Mouse (Mus musculus) midbrain, postnatal 0 days (tissue): ENCODE measurements around the gene Ptprn2. TPM values are rescaled to one million over a fixed set of nuclear protein-coding genes. Genes with fewer than 3 reads are reported as not detected.

Source experiments
- ATAC-seq: fragments of 200-750 bp; cut with Nextera tagmentation; 2 replicates; pipeline ENCODE4 v1.8.0; 2017; ENCODE audit warnings: moderate number of reproducible peaks, mild to moderate bottlenecking, moderate TSS enrichment, moderate library complexity; ENCODE audit not compliant: low FRiP score
- DNase-seq: peaks from one replicate; pipeline ENCODE4 v3.0.0-alpha.2; 2015; ENCODE audit warnings: low spot score
- H3K27ac ChIP-seq: fragments of 300-500 bp; sonication (generic); 2 replicates; pipeline ENCODE4 v1.5.1; 2014; ENCODE audit warnings: low read depth, mild to moderate bottlenecking, low read length, mixed read lengths
- H3K27me3 ChIP-seq: fragments of 300-500 bp; sonication (generic); 2 replicates; pipeline ENCODE4 v1.6.1; 2014; ENCODE audit warnings: low read length, control low read depth, mixed read lengths; ENCODE audit not compliant: insufficient read depth
- H3K36me3 ChIP-seq: fragments of 300-500 bp; sonication (generic); 2 replicates; pipeline ENCODE4 v1.6.1; 2014; ENCODE audit warnings: low read length, control low read depth, mixed read lengths; ENCODE audit not compliant: insufficient read depth
- H3K4me1 ChIP-seq: fragments of 300-500 bp; sonication (generic); 2 replicates; pipeline ENCODE4 v1.6.1; 2014; ENCODE audit warnings: mild to moderate bottlenecking, control low read depth, antibody characterized with exemption, low read length, mixed read lengths; ENCODE audit not compliant: insufficient read depth
- H3K4me2 ChIP-seq: fragments of 300-500 bp; sonication (generic); 2 replicates; pipeline ENCODE4 v1.6.1; 2014; ENCODE audit warnings: low read depth, mild to moderate bottlenecking, low read length, mixed read lengths; ENCODE audit not compliant: poor library complexity, severe bottlenecking
- H3K4me3 ChIP-seq: fragments of 300-500 bp; sonication (generic); 2 replicates; pipeline ENCODE4 v1.5.1; 2014; ENCODE audit warnings: low read depth, mild to moderate bottlenecking, low read length, moderate library complexity
- H3K9ac ChIP-seq: fragments of 300-500 bp; sonication (generic); replicated peaks from 2 replicates; pipeline ENCODE4 v1.6.1; 2014; ENCODE audit warnings: mild to moderate bottlenecking, low read length, moderate library complexity, mixed read lengths; ENCODE audit not compliant: poor library complexity, severe bottlenecking
- H3K9me3 ChIP-seq: fragments of 300-500 bp; sonication (generic); 2 replicates; pipeline ENCODE4 v1.6.1; 2016; ENCODE audit warnings: low read length, control low read depth
- CTCF ChIP-seq: IDR thresholded peaks from 2 replicates; pipeline ENCODE4 v1.5.1; 2016; ENCODE audit warnings: antibody characterized with exemption, mild to moderate bottlenecking
- WGBS: fragments of 180-500 bp; shearing (Covaris S2); extraction: QIAGEN DNeasy Blood & Tissue Kit; methylation state at CpG from one replicate; pipeline ENCODE4 v1.1.7; 2014; 5-methylcytosine and 5-hydroxymethylcytosine counted together
- polyA plus RNA-seq: library from polyadenylated mRNA; unstranded; fragments of >200 nt; fragmentation: Nextera tagmentation; extraction: Ambion mirVana; gene quantifications from 2 replicates; pipeline ENCODE4 v1.2.1, GENCODE M21; 2015
- total RNA-seq: library from RNA; depleted of rRNA; stranded (reverse); fragments of >200 nt; gene quantifications from 2 replicates; pipeline ENCODE4 v1.2.3, GENCODE M21; 2014

Gene Ptprn2
- total and polyA plus RNA-seq, 2 experiments from 2014 or later = 22.2 to 110 TPM

- no peak for DNase-seq
- Histone ChIP-seq H3K27me3 (no peaks in the 10 kb centered on the region), H3K27ac (no peak overlapping the region), H3K36me3 (no peaks in the 10 kb centered on the region), H3K4me1 (no peaks in the 10 kb centered on the region), H3K9me3 (no peaks in the 10 kb centered on the region), H3K9ac (no peak overlapping the region), H3K4me3 (no peak overlapping the region), H3K4me2 (no peak overlapping the region)
- TF ChIP-seq CTCF = no peak
- ATAC-seq = no peak
- WGBS = 92% methylated on average over 3 of the region's 3 CpGs
These were observed 300.2 kb downstream of the Ptprn2 start for GRCm38 (mm10) chr12:116785731-116786130.

DNA sequence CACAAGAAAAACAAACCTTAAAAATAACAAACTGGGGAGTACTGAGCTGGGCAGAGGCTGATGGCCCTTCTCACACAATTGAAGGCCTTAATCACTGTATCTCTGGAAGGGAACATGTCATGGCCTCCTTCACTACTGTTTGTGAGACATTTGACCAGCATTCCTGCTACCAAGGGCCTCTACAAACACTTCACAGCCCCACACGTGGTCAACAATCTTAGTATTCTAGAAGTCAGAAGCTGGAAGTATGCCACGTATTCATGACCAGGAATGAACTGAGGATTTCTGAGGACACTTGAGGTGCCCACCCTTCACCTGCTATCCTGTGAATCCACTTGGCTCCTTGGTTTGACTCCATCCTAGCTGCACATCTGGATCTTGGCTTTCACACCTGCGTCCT, 302.8 kb downstream of the Ptprn2 start:
- 89% methylated on average over 3 of the region's 3 CpGs for WGBS
- no peak overlapping the region for H3K4me2 ChIP-seq
- ATAC-seq (no peak), DNase-seq (no peak)
- no peaks in the 10 kb centered on the region for H3K4me1 ChIP-seq
- no peak overlapping the region for H3K27ac ChIP-seq
- no peak overlapping the region for H3K4me3 ChIP-seq
- no peaks in the 10 kb centered on the region for H3K36me3 ChIP-seq
- no peak for TF ChIP-seq CTCF
- H3K27me3 ChIP-seq = no peaks in the 10 kb centered on the region
- no peaks in the 10 kb centered on the region for H3K9me3 ChIP-seq
- H3K9ac ChIP-seq = no peak overlapping the region

DNA sequence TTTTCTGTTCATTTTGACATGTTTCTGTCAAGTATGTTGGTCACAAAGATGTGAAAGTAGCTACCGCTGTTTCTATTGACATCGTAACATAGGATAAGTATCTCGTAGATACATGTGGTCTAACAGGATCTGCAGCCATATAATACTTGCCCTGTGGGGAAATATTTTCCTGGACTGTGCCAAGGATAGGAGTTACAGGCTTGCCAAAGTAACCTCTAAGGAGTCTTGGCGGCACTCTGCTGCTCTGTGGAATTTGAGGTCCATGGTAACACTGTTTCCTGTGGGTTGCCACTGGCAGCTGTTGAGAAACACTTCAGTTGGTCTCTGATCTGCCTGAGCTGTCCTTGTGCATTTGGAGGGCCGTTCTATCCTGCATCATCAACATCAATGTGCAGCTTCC, 317.8 kb downstream of the Ptprn2 start:
- DNase-seq = no peak
- Histone ChIP-seq H3K4me2 (no peak overlapping the region), H3K27ac (no peak overlapping the region), H3K9ac (no peak overlapping the region), H3K36me3 (no peaks in the 10 kb centered on the region), H3K4me3 (no peak overlapping the region), H3K27me3 (no peaks in the 10 kb centered on the region), H3K4me1 (peaks cover 9% of the 10 kb centered on the region), H3K9me3 (no peaks in the 10 kb centered on the region)
- no peak for TF ChIP-seq CTCF
- ATAC-seq = no peak
- WGBS = 93% methylated on average over 5 of the region's 5 CpGs

DNA sequence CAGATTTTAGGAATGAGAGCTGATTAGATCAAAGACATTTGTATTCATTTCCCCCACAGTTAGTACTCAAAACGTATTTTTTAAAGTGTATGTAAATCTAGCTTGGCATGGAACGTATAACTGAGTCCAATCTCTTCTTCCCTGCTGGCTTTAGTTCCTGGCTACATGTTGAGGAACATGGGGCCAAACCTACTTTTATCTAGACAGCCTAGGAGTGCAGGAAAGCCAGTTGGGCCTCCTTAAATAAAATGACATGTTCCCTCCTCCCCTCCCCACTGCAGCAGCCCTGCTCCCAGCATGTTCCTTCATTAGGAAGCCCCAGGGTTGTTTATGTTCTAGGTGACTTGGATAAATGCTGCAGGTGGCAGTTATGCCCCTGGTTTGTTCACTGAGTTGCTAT, 319.2 kb downstream of the Ptprn2 start:
- no peak for TF ChIP-seq CTCF
- no peaks in the 10 kb centered on the region for H3K36me3 ChIP-seq
- ATAC-seq (no peak), DNase-seq (no peak)
- H3K4me1 ChIP-seq = peaks cover 9% of the 10 kb centered on the region
- H3K9me3 ChIP-seq = no peaks in the 10 kb centered on the region
- 41% methylated on average over 2 of the region's 2 CpGs for WGBS
- H3K27ac ChIP-seq = peak overlapping the region; percentile 68
- no peak overlapping the region for H3K9ac ChIP-seq
- no peaks in the 10 kb centered on the region for H3K27me3 ChIP-seq
- H3K4me3 ChIP-seq = no peak overlapping the region
- no peak overlapping the region for H3K4me2 ChIP-seq

DNA sequence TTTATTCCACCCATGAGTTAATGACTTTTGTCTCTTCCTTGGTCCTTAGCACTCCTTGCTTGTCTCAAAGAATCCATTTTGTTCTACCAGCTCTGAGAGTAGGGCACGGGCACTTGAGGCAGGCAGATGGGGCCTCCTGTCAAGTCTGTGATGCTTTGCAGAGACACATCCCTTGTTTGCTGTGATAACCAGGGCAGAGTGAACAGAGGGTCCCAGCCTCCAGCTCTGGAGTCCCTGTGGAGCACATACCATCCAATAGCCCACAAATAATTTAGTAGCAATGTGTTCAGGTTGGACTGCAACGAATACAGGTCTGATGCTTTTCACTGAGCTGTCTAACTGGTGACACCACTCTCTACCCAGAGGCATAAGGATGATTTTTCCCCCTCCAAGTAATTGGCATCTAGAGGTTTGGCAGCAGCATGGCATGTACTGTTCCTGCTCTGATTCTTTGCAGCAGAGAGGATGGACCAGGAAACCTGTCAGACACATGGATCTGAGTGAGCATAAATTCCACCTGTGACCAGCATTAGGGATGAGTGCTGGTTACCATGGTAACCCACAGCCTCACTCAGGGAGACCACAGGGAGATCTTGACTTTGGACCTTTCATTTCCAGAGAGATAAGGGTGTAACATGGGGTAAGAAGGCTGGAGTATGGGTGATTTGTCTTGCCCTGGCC, 319.7 kb downstream of the Ptprn2 start:
- Histone ChIP-seq H3K9me3 (no peaks in the 10 kb centered on the region), H3K9ac (no peak overlapping the region), H3K4me2 (no peak overlapping the region), H3K4me3 (no peak overlapping the region), H3K27ac (peak overlapping the region; percentile 70), H3K36me3 (no peaks in the 10 kb centered on the region), H3K27me3 (no peaks in the 10 kb centered on the region), H3K4me1 (peaks cover 9% of the 10 kb centered on the region)
- 43% methylated on average over 2 of the region's 2 CpGs for WGBS
- DNase-seq = peak; percentile 51
- ATAC-seq = peak; percentile 65; the same call in 1 of the 2 replicates
- no peak for TF ChIP-seq CTCF

DNA sequence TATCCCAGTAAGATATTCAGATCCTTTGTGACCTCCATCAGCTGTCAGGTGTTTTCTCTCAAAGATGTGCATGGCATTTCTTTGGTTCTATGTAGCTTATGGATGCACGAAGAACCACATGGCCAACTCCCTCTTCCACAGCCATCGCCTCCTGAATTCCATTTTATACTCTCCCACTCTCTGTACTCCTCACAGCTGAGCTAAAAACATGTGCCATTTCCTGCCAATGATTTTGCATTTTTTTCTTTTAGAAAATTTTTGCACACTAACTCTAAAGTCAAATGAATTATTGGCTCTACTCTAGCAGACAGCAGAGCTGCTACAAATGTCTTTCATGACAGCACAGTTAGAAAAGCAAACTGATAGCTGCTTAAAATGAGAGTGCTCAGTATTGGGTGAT, 320.6 kb downstream of the Ptprn2 start:
- TF ChIP-seq CTCF = no peak
- Histone ChIP-seq H3K36me3 (no peaks in the 10 kb centered on the region), H3K4me1 (peaks cover 9% of the 10 kb centered on the region), H3K4me2 (no peak overlapping the region), H3K27ac (peak overlapping the region; percentile 70), H3K27me3 (no peaks in the 10 kb centered on the region), H3K4me3 (no peak overlapping the region), H3K9me3 (no peaks in the 10 kb centered on the region), H3K9ac (no peak overlapping the region)
- ATAC-seq = no peak
- no peak for DNase-seq
- WGBS = 67% methylated on average over 2 of the region's 2 CpGs
